Mouse (Mus musculus) megakaryocyte, embryonic 14.5 days (primary cell): Measurements from ENCODE around the gene Clnk.

Experiments used
- FLI1 ChIP-seq: IDR thresholded peaks from 2 replicates; pipeline ENCODE4 v1.6.1; 2012; ENCODE audit warnings: low read length, inconsistent platforms, mixed read lengths
- GATA1 ChIP-seq: IDR thresholded peaks from 3 replicates; pipeline ENCODE4 v1.6.1; 2012; ENCODE audit warnings: mixed read lengths, low read length, inconsistent platforms, borderline replicate concordance

DNA sequence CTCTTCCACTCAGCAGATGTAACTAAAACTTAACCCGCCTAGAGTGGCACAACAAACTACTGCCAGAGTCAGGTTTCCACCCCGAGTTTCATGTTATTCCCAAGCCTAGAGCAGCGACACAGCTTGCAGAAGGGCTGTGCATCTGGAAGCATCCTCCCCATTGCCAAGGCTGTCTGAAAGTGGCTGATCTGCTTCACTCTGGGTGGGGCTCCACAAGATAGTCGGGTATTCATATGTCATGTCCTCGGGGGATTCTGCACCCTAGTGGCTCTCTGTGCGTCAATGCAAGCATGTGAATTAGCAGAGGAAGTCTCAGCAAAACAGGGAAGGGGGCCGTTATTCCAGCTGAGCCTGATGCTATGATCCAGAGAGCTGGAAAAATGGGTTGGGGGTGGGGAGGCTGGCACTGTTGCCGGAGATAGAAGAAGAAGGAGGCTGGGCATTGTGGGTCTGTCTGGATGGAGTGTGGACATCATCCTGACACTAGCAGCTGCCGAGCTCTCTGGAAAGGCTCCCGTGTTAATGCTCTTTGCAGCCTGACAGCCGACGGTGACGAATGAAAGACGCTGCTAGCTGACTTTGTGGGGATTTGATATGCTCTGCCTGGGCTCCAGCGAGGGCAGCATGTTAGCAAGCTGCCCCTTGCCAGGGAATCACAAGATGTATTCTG is 88.6 kb downstream of the Clnk start:
- no peak for TF ChIP-seq GATA1
- no peak for TF ChIP-seq FLI1
